Mouse (Mus musculus) heart, postnatal 0 days (tissue): ENCODE results near the gene Hoxd8. TPM values are rescaled to one million over a fixed set of nuclear protein-coding genes. Genes with fewer than 3 reads are reported as not detected.
A peak's percentile ranks its signal among the peaks of the same experiment; 100 is the strongest.

ENCODE experiments used
- ATAC-seq: fragments of 200-750 bp; cut with Nextera tagmentation; 2 replicates; pipeline ENCODE4 v1.8.0; 2017; ENCODE audit warnings: low read depth, moderate number of reproducible peaks, moderate library complexity; ENCODE audit not compliant: insufficient read depth
- DNase-seq: peaks from one replicate; pipeline ENCODE4 v3.0.0-alpha.2; 2016; ENCODE audit warnings: low spot score
- H3K27ac ChIP-seq: fragments of 300-500 bp; sonication (generic); 2 replicates; pipeline ENCODE4 v1.5.1; 2014; ENCODE audit warnings: low read depth, mild to moderate bottlenecking
- H3K27me3 ChIP-seq: fragments of 300-500 bp; sonication (generic); 2 replicates; pipeline ENCODE4 v1.6.1; 2014; ENCODE audit warnings: low read length, mixed read lengths; ENCODE audit not compliant: control insufficient read depth, insufficient read depth
- H3K36me3 ChIP-seq: fragments of 300-500 bp; sonication (generic); replicated peaks from 2 replicates; pipeline ENCODE4 v1.6.1; 2014; ENCODE audit warnings: low read length, mixed read lengths; ENCODE audit not compliant: control insufficient read depth, insufficient read depth
- H3K4me1 ChIP-seq: fragments of 300-500 bp; sonication (generic); 2 replicates; pipeline ENCODE4 v1.6.1; 2014; ENCODE audit warnings: antibody characterized with exemption; ENCODE audit not compliant: control insufficient read depth, insufficient read depth
- H3K4me2 ChIP-seq: fragments of 300-500 bp; sonication (generic); 2 replicates; pipeline ENCODE4 v1.6.1; 2014; ENCODE audit warnings: low read depth, mild to moderate bottlenecking, low read length, moderate library complexity
- H3K4me3 ChIP-seq: fragments of 300-500 bp; sonication (generic); 2 replicates; pipeline ENCODE4 v1.5.1; 2014; ENCODE audit warnings: low read depth, low read length
- H3K9ac ChIP-seq: fragments of 300-500 bp; sonication (generic); replicated peaks from 2 replicates; pipeline ENCODE4 v1.6.1; 2014; ENCODE audit warnings: low read depth, low read length, mixed read lengths
- H3K9me3 ChIP-seq: fragments of 300-500 bp; sonication (generic); replicated peaks from 2 replicates; pipeline ENCODE4 v1.6.1; 2016; ENCODE audit warnings: low read length; ENCODE audit not compliant: control insufficient read depth
- CTCF ChIP-seq: IDR thresholded peaks from 2 replicates; pipeline ENCODE4 v1.5.1; 2016; ENCODE audit warnings: antibody characterized with exemption, control low read depth, low read depth
- EP300 ChIP-seq: IDR thresholded peaks from 2 replicates; pipeline ENCODE4 v1.6.1; 2016; ENCODE audit warnings: antibody characterized with exemption, low read depth
- WGBS: fragments of 180-500 bp; shearing (Covaris S2); extraction: QIAGEN DNeasy Blood & Tissue Kit; methylation state at CpG from one replicate; pipeline ENCODE4 v1.1.7; 2014; 5-methylcytosine and 5-hydroxymethylcytosine counted together
- polyA plus RNA-seq: library from polyadenylated mRNA; unstranded; fragments of >200 nt; fragmentation: Nextera tagmentation; extraction: Ambion mirVana; gene quantifications from 2 replicates; pipeline ENCODE4 v1.2.1, GENCODE M21; 2015
- total RNA-seq: library from RNA; depleted of rRNA; stranded (reverse); fragments of >200 nt; gene quantifications from 2 replicates; pipeline ENCODE4 v1.2.3, GENCODE M21; 2014; ENCODE audit warnings: low replicate concordance

Hoxd8 gene
- total and polyA plus RNA-seq, 2 experiments from 2014 or later: 0.23 to 1.5 TPM

DNA sequence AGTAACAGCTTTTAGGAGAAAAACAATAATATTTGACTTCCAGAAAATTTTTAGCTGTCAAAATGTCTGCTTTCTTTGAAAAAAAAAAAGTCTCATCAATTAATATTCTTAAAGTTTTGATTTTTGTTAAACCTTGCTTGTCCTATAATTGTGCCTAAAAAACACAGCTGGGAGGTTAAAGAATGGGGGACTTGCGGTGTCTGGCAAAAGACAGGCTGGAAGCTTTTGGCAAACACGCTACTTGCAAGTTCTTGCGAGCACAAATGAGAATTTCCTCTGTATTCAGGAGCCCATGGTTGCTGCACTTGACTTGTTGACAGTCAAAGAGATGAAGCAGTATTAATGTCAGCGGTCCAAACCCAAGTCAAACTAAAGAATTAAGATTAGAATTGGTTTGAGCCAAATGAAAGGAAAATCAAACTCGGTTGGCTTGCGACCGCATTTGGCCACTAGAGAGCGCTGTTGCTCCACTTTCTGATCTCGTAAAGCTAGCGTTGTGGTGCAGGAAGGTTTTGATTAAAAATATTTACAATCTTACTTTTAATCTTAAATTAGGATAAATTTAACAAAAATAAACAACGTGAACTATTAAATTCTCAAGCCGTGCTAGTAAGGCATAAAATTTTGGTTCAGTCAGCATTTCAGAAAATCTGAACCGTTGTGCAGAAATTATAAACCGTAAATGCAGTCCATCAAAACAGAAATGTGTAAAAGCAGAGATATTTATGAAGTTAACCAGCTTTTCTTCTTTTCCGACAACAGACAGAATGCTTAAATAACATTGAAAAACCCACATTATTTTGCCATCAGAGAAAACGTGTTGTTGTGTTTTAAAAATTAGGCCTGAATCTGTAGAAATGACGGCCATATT, 2.2 kb upstream of the Hoxd8 start:
- ATAC-seq (no peak), DNase-seq (peak; percentile 65)
- Histone ChIP-seq H3K9ac (no peak overlapping the region), H3K4me2 (no peak overlapping the region), H3K9me3 (no peaks in the 10 kb centered on the region), H3K36me3 (no peaks in the 10 kb centered on the region), H3K4me1 (no peaks in the 10 kb centered on the region), H3K4me3 (no peak overlapping the region), H3K27me3 (peaks cover 98% of the 10 kb centered on the region), H3K27ac (no peak overlapping the region)
- peak; percentile 86 for TF ChIP-seq CTCF
- no peak for TF ChIP-seq EP300
- 17% methylated on average over 17 of the region's 17 CpGs for WGBS

DNA sequence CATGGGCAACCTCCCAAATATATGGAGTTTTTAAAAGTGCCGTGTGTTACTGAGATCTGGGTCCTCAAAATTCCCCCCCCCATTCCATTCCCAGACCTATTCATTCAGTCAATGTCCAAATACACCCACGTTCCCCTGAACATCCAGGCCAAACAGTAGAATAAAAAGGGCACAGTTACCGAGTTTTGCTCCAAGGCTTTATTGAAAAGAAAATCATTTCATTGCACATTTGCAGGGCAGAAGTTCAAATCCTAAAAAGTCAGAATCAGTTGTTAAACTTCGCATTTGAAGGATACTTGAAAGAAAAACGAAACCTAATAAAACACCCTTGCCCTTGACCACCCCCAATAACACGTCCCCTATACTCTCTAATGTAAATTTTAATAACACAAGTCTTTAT, 1.6 kb upstream of the Hoxd8 start:
- H3K9ac ChIP-seq: no peak overlapping the region
- TF ChIP-seq EP300 (no peak), CTCF (no peak)
- no peak overlapping the region for H3K4me3 ChIP-seq
- no peak for DNase-seq
- no peaks in the 10 kb centered on the region for H3K36me3 ChIP-seq
- no peak overlapping the region for H3K27ac ChIP-seq
- H3K27me3 ChIP-seq: peaks cover 98% of the 10 kb centered on the region
- H3K9me3 ChIP-seq: no peaks in the 10 kb centered on the region
- no peak overlapping the region for H3K4me2 ChIP-seq
- WGBS: 23% methylated on average over 6 of the region's 6 CpGs
- ATAC-seq: no peak
- no peaks in the 10 kb centered on the region for H3K4me1 ChIP-seq

DNA sequence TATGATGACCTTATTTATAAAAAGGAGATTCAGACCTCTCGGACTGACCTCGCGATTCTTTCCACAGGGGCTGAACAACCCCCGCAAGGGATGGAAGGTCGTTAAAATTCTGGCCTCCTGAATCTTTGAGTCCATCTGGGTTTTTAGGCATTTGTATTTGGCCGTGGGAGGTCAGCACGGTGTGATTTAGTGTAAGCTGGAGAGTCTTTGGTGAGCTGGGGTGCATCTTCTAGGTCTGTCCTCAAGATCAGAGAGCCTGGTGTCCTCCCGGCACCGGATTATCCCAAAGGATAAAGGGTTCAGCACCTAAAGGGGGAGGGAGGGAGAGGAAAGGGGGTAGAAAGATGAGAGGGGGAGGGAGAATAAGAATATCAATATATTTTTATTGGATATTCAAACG, 1.1 kb upstream of the Hoxd8 start:
- ATAC-seq (no peak), DNase-seq (no peak)
- Histone ChIP-seq H3K27me3 (peaks cover 98% of the 10 kb centered on the region), H3K9ac (no peak overlapping the region), H3K4me1 (no peaks in the 10 kb centered on the region), H3K36me3 (no peaks in the 10 kb centered on the region), H3K27ac (no peak overlapping the region), H3K4me3 (no peak overlapping the region), H3K9me3 (no peaks in the 10 kb centered on the region), H3K4me2 (no peak overlapping the region)
- TF ChIP-seq CTCF: no peak
- no peak for TF ChIP-seq EP300
- WGBS: 13% methylated on average over 10 of the region's 10 CpGs

- no peaks in the 10 kb centered on the region for H3K4me1 ChIP-seq
- TF ChIP-seq CTCF (no peak), EP300 (no peak)
- ATAC-seq: no peak
- no peaks in the 10 kb centered on the region for H3K9me3 ChIP-seq
- DNase-seq: no peak
- no peak overlapping the region for H3K27ac ChIP-seq
- 0 out of 2 replicates have a peak overlapping the region, but pooled peaks have one; percentile 52 for H3K4me3 ChIP-seq
- no peak overlapping the region for H3K4me2 ChIP-seq
- H3K36me3 ChIP-seq: no peaks in the 10 kb centered on the region
- H3K9ac ChIP-seq: no peak overlapping the region
- WGBS: 3% methylated on average over 26 of the region's 26 CpGs
- H3K27me3 ChIP-seq: peaks cover 98% of the 10 kb centered on the region
Observed at GRCm38 (mm10) chr2:74703720-74704392, 559 bp upstream of the Hoxd8 start.

- ATAC-seq (peak; percentile 12; the same call in 1 of the 2 replicates), DNase-seq (no peak)
- no peaks in the 10 kb centered on the region for H3K36me3 ChIP-seq
- H3K4me2 ChIP-seq: peak overlapping the region; percentile 72
- no peak for TF ChIP-seq CTCF
- no peak for TF ChIP-seq EP300
- H3K4me1 ChIP-seq: no peaks in the 10 kb centered on the region
- H3K9me3 ChIP-seq: no peaks in the 10 kb centered on the region
- peaks cover 98% of the 10 kb centered on the region for H3K27me3 ChIP-seq
- WGBS: under 1% methylated on average over 51 of the region's 66 CpGs
- peak overlapping the region; percentile 7; the same call in 1 of the 2 replicates for H3K27ac ChIP-seq
- peak overlapping the region; percentile 39; the same call in 1 of the 2 replicates for H3K9ac ChIP-seq
- H3K4me3 ChIP-seq: peak overlapping the region; percentile 52
Observed at GRCm38 (mm10) chr2:74704999-74705466, 618 bp downstream of the Hoxd8 start.
